Mouse (Mus musculus) limb, embryonic 11.5 days (tissue): ENCODE data around the gene Etv3. TPM values are rescaled to one million over a fixed set of nuclear protein-coding genes. Genes with fewer than 3 reads are reported as not detected.

Experiments
- ATAC-seq: fragments of 200-750 bp; cut with Nextera tagmentation; 2 replicates; pipeline ENCODE4 v1.8.0; 2017; ENCODE audit warnings: low read depth; ENCODE audit not compliant: insufficient number of reproducible peaks, low FRiP score, low TSS enrichment
- DNase-seq: peaks from one replicate; pipeline ENCODE4 v3.0.0-alpha.2; 2015; ENCODE audit warnings: low spot score
- H3K27ac ChIP-seq: fragments of 300-500 bp; sonication (generic); replicated peaks from 2 replicates; pipeline ENCODE4 v1.5.1; 2014; ENCODE audit warnings: low read depth, mild to moderate bottlenecking, low read length
- H3K27me3 ChIP-seq: fragments of 300-500 bp; sonication (generic); 2 replicates; pipeline ENCODE4 v1.6.1; 2014; ENCODE audit warnings: mild to moderate bottlenecking, low read length, mixed read lengths; ENCODE audit not compliant: control insufficient read depth, insufficient read depth
- H3K36me3 ChIP-seq: fragments of 300-500 bp; sonication (generic); 2 replicates; pipeline ENCODE4 v1.6.1; 2014; ENCODE audit warnings: mild to moderate bottlenecking, low read length, moderate library complexity, mixed read lengths; ENCODE audit not compliant: control insufficient read depth, insufficient read depth
- H3K4me1 ChIP-seq: fragments of 300-500 bp; sonication (generic); 2 replicates; pipeline ENCODE4 v1.6.1; 2014; ENCODE audit warnings: low read length, mixed read lengths; ENCODE audit not compliant: control insufficient read depth, insufficient read depth
- H3K4me2 ChIP-seq: fragments of 300-500 bp; sonication (generic); 2 replicates; pipeline ENCODE4 v1.6.1; 2014; ENCODE audit warnings: low read depth, mild to moderate bottlenecking, moderate library complexity; ENCODE audit not compliant: severe bottlenecking
- H3K4me3 ChIP-seq: fragments of 300-500 bp; sonication (generic); 2 replicates; pipeline ENCODE4 v1.5.1; 2014; ENCODE audit warnings: low read depth, low read length
- H3K9ac ChIP-seq: fragments of 300-500 bp; sonication (generic); 2 replicates; pipeline ENCODE4 v1.6.1; 2014; ENCODE audit warnings: mild to moderate bottlenecking, low read length
- H3K9me3 ChIP-seq: fragments of 300-500 bp; sonication (generic); 2 replicates; pipeline ENCODE4 v1.6.1; 2016; ENCODE audit warnings: low read length; ENCODE audit not compliant: control insufficient read depth
- WGBS: fragments of 180-500 bp; shearing (Covaris S2); extraction: QIAGEN DNeasy Blood & Tissue Kit; methylation state at CpG from one replicate; pipeline ENCODE4 v1.1.7; 2014; 5-methylcytosine and 5-hydroxymethylcytosine counted together
- polyA plus RNA-seq: library from polyadenylated mRNA; unstranded; fragments of >200 nt; fragmentation: Nextera tagmentation; extraction: Ambion mirVana; gene quantifications from 2 replicates; pipeline ENCODE4 v1.2.1, GENCODE M21; 2014

Etv3 gene
- polyA plus RNA-seq, 1 experiment from 2014 or later, result 11.2 TPM

DNA sequence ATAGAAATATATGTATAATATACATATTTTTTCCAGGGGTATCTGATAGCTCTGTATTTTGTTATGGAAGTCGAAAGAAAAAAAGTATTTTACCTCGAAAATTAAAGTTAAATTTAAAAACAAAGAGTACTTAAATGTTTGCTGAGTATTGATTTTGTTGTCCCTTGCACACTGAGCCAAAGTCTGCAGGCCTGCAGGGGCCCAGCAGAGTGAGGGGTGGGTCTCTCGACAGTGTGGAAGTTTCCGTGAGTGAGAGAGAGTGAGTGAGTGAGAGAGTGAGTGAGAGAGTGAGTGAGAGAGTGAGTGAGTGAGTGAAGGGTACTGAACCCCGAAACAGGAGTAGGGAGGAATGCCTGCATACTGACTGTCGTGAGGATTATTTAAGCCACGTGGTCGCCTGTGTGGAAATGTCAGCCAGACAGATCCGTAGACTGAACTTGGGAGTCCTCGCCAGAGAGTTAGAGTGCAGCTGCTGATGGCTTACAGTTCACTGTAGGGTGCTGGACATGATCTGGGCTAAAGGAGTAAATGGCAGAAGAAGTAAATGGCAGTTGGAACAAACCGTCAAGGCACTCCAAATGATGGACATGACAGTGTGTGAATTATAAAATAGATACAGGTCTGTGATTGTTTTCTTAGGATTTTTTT is 14.9 kb downstream of the Etv3 start:
- no peak overlapping the region for H3K9ac ChIP-seq
- H3K27ac ChIP-seq, result no peak overlapping the region; the same call in 1 of the 2 replicates
- H3K36me3 ChIP-seq, result peaks cover 19% of the 10 kb centered on the region
- ATAC-seq, result no peak
- no peak for DNase-seq
- H3K4me2 ChIP-seq, result no peak overlapping the region
- no peaks in the 10 kb centered on the region for H3K9me3 ChIP-seq
- no peaks in the 10 kb centered on the region for H3K4me1 ChIP-seq
- H3K27me3 ChIP-seq, result no peaks in the 10 kb centered on the region
- H3K4me3 ChIP-seq, result no peak overlapping the region
- 69% methylated on average over 11 of the region's 11 CpGs for WGBS

- Histone ChIP-seq H3K36me3 (peaks cover 15% of the 10 kb centered on the region), H3K27ac (no peak overlapping the region), H3K9ac (no peak overlapping the region), H3K4me1 (no peaks in the 10 kb centered on the region), H3K4me3 (no peak overlapping the region), H3K27me3 (no peaks in the 10 kb centered on the region), H3K9me3 (no peaks in the 10 kb centered on the region), H3K4me2 (no peak overlapping the region)
- WGBS, result 31% methylated on average over 8 of the region's 8 CpGs
- no peak for DNase-seq
- no peak for ATAC-seq
These were observed 15.5 kb downstream of the Etv3 start for GRCm38 (mm10) chr3:87540714-87541113.

GRCm38 (mm10) chr3:87542481-87543215 is 17.4 kb downstream of the Etv3 start:
- Histone ChIP-seq H3K9me3 (no peaks in the 10 kb centered on the region), H3K36me3 (peaks cover 5% of the 10 kb centered on the region; the same call in 1 of the 2 replicates), H3K27ac (no peak overlapping the region), H3K27me3 (no peaks in the 10 kb centered on the region), H3K4me2 (no peak overlapping the region), H3K9ac (no peak overlapping the region), H3K4me3 (no peak overlapping the region), H3K4me1 (no peaks in the 10 kb centered on the region)
- WGBS, result 78% methylated on average over 7 of the region's 7 CpGs
- DNase-seq, result no peak
- ATAC-seq, result no peak

GRCm38 (mm10) chr3:87545554-87545953 is 20.3 kb downstream of the Etv3 start:
- H3K4me1 ChIP-seq, result no peaks in the 10 kb centered on the region
- peaks cover 2% of the 10 kb centered on the region; the same call in 1 of the 2 replicates for H3K36me3 ChIP-seq
- ATAC-seq (no peak), DNase-seq (no peak)
- no peak overlapping the region for H3K9ac ChIP-seq
- no peak overlapping the region for H3K4me2 ChIP-seq
- H3K4me3 ChIP-seq, result no peak overlapping the region
- no peak overlapping the region for H3K27ac ChIP-seq
- H3K9me3 ChIP-seq, result no peaks in the 10 kb centered on the region
- no peaks in the 10 kb centered on the region for H3K27me3 ChIP-seq
- WGBS, result 95% methylated on average over 3 of the region's 3 CpGs

GRCm38 (mm10) chr3:87546291-87546721 is 21.1 kb downstream of the Etv3 start:
- H3K4me3 ChIP-seq, result no peak overlapping the region
- H3K9ac ChIP-seq, result no peak overlapping the region
- DNase-seq, result no peak
- no peak for ATAC-seq
- peaks cover 2% of the 10 kb centered on the region; the same call in 1 of the 2 replicates for H3K36me3 ChIP-seq
- no peak overlapping the region for H3K27ac ChIP-seq
- H3K27me3 ChIP-seq, result no peaks in the 10 kb centered on the region
- no peaks in the 10 kb centered on the region for H3K4me1 ChIP-seq
- WGBS, result 82% methylated on average over 10 of the region's 10 CpGs
- H3K4me2 ChIP-seq, result no peak overlapping the region
- no peaks in the 10 kb centered on the region for H3K9me3 ChIP-seq

- H3K9me3 ChIP-seq, result no peaks in the 10 kb centered on the region
- 26% methylated on average over 14 of the region's 14 CpGs for WGBS
- H3K4me1 ChIP-seq, result no peaks in the 10 kb centered on the region
- no peak for DNase-seq
- no peak overlapping the region for H3K27ac ChIP-seq
- no peaks in the 10 kb centered on the region for H3K27me3 ChIP-seq
- ATAC-seq, result no peak
- no peak overlapping the region for H3K4me2 ChIP-seq
- H3K9ac ChIP-seq, result no peak overlapping the region
- H3K4me3 ChIP-seq, result no peak overlapping the region
- no peaks in the 10 kb centered on the region for H3K36me3 ChIP-seq
These were observed 24.7 kb downstream of the Etv3 start for GRCm38 (mm10) chr3:87549908-87550307.

DNA sequence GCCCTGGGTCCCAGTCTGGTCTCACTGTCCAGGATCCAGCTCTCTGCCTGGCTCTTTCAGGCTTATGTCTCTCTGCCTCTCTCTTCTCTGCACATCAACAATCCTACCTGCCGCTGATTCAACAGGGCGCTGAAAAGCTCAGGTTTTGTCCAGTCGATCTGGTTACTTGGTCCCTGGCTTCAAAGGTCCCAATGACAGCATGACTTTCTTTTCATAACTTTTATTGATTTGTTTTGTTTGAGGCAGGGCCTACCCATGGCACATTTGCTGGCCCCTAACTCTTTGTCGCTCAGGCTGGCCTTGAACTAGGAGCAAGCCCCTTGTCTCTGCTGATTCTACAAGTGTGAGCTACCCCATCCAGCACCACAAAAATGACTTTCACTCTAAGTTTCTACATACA is 27.1 kb downstream of the Etv3 start:
- H3K4me2 ChIP-seq, result no peak overlapping the region
- no peak overlapping the region for H3K9ac ChIP-seq
- WGBS, result 86% methylated on average over 4 of the region's 4 CpGs
- H3K9me3 ChIP-seq, result no peaks in the 10 kb centered on the region
- ATAC-seq (no peak), DNase-seq (no peak)
- H3K27ac ChIP-seq, result no peak overlapping the region
- H3K4me3 ChIP-seq, result no peak overlapping the region
- H3K4me1 ChIP-seq, result no peaks in the 10 kb centered on the region
- H3K27me3 ChIP-seq, result no peaks in the 10 kb centered on the region
- H3K36me3 ChIP-seq, result no peaks in the 10 kb centered on the region

- H3K9me3 ChIP-seq, result no peaks in the 10 kb centered on the region
- ATAC-seq (no peak), DNase-seq (no peak)
- no peak overlapping the region for H3K27ac ChIP-seq
- H3K9ac ChIP-seq, result no peak overlapping the region
- no peak overlapping the region for H3K4me2 ChIP-seq
- H3K4me3 ChIP-seq, result no peak overlapping the region
- 83% methylated on average over 11 of the region's 11 CpGs for WGBS
- no peaks in the 10 kb centered on the region for H3K4me1 ChIP-seq
- no peaks in the 10 kb centered on the region for H3K36me3 ChIP-seq
- no peaks in the 10 kb centered on the region for H3K27me3 ChIP-seq
These were observed 28.2 kb downstream of the Etv3 start for GRCm38 (mm10) chr3:87553196-87553935.
